Mouse (Mus musculus): ENCODE results near the gene Zfp217. TPM values are rescaled to one million over a fixed set of nuclear protein-coding genes. Genes with fewer than 3 reads are reported as not detected.
"Not testable (repeated sequence)": the region's sequence is repeated elsewhere in the genome, so short reads cannot be mapped to it uniquely, and the experiment has no call there.

Gene Zfp217
- 1.3 and 2.0 TPM in 2 replicates for polyA plus RNA-seq (2015; fragmentation: Nextera tagmentation; extraction: Ambion mirVana)

- Histone ChIP-seq H3K9ac (no peak within 1 kb of the TSS), H3K4me2 (no peak within 1 kb of the TSS), H3K4me1 (replicated peaks) (no peaks in the 10 kb centered on the region), H3K36me3 (no peaks in the 10 kb centered on the region), H3K9me3 (no peaks in the 10 kb centered on the region), H3K27ac (replicated peaks) (no peak within 1 kb of the TSS), H3K27me3 (peaks cover 4% of the 10 kb centered on the region; the same call in 1 of the 2 replicates), H3K4me3 (no peak within 1 kb of the TSS)
- WGBS = 75% methylated on average over 14 of the region's 14 CpGs
- no peak for ATAC-seq (ENCODE audit: low read depth)
Observed at GRCm38 (mm10) chr2:170147661-170148153, at the start of gene Zfp217. Gene Zfp217 (minus strand): TSS chr2:170148103.

- Histone ChIP-seq H3K9me3 (no peaks in the 10 kb centered on the region), H3K36me3 (no peaks in the 10 kb centered on the region), H3K4me1 (replicated peaks) (peaks cover 23% of the 10 kb centered on the region), H3K4me3 (no peak overlapping the region), H3K27ac (replicated peaks) (peak overlapping the region; percentile 52; the same call in 1 of the 2 replicates), H3K9ac (no peak overlapping the region), H3K4me2 (no peak overlapping the region), H3K27me3 (no peaks in the 10 kb centered on the region)
- 72% methylated on average over 13 of the region's 13 CpGs for WGBS
- 0 out of 2 replicates have a peak, but pooled peaks have one; percentile 32 for ATAC-seq (ENCODE audit: low read depth)
Observed at GRCm38 (mm10) chr2:170195542-170196089, 47.7 kb upstream of the Zfp217 start.

GRCm38 (mm10) chr2:170194845-170195244 is 46.9 kb upstream of the Zfp217 start:
- Histone ChIP-seq H3K27ac (replicated peaks) (no peak overlapping the region), H3K27me3 (no peaks in the 10 kb centered on the region), H3K9ac (no peak overlapping the region), H3K36me3 (no peaks in the 10 kb centered on the region), H3K9me3 (no peaks in the 10 kb centered on the region), H3K4me2 (no peak overlapping the region), H3K4me3 (no peak overlapping the region), H3K4me1 (replicated peaks) (peaks cover 23% of the 10 kb centered on the region)
- WGBS = 95% methylated on average over 12 of the region's 12 CpGs
- no peak for ATAC-seq (ENCODE audit: low read depth)

- Histone ChIP-seq H3K9me3 (no peaks in the 10 kb centered on the region), H3K36me3 (no peaks in the 10 kb centered on the region), H3K4me1 (replicated peaks) (peaks cover 23% of the 10 kb centered on the region), H3K27me3 (no peaks in the 10 kb centered on the region), H3K4me3 (peak overlapping the region; percentile 28), H3K4me2 (peak overlapping the region; percentile 52), H3K27ac (replicated peaks) (peak overlapping the region; percentile 54), H3K9ac (peak overlapping the region; percentile 61)
- no peak for ATAC-seq (ENCODE audit: low read depth)
- WGBS = 28% methylated on average over 6 of the region's 6 CpGs
Observed at GRCm38 (mm10) chr2:170193850-170194249, 45.9 kb upstream of the Zfp217 start.

GRCm38 (mm10) chr2:170193211-170193610 is 45.3 kb upstream of the Zfp217 start:
- H3K9ac ChIP-seq = peak overlapping the region; percentile 61
- H3K4me3 ChIP-seq = peak overlapping the region; percentile 28
- H3K9me3 ChIP-seq = no peaks in the 10 kb centered on the region
- peaks cover 23% of the 10 kb centered on the region for H3K4me1 ChIP-seq (replicated peaks)
- no peaks in the 10 kb centered on the region for H3K36me3 ChIP-seq
- WGBS = 3% methylated on average over 10 of the region's 10 CpGs
- H3K4me2 ChIP-seq = peak overlapping the region; percentile 52
- H3K27me3 ChIP-seq = no peaks in the 10 kb centered on the region
- ATAC-seq (ENCODE audit: low read depth) = no peak
- H3K27ac ChIP-seq (replicated peaks) = peak overlapping the region; percentile 54

GRCm38 (mm10) chr2:170192731-170193149 is 44.8 kb upstream of the Zfp217 start:
- peak overlapping the region; percentile 28; the same call in 1 of the 2 replicates for H3K4me3 ChIP-seq
- H3K9ac ChIP-seq = peak overlapping the region; percentile 61; the same call in 1 of the 2 replicates
- no peaks in the 10 kb centered on the region for H3K27me3 ChIP-seq
- H3K4me1 ChIP-seq (replicated peaks) = peaks cover 23% of the 10 kb centered on the region
- 33% methylated on average over 7 of the region's 7 CpGs for WGBS
- peak overlapping the region; percentile 52 for H3K4me2 ChIP-seq
- no peaks in the 10 kb centered on the region for H3K36me3 ChIP-seq
- peak overlapping the region; percentile 54 for H3K27ac ChIP-seq (replicated peaks)
- no peaks in the 10 kb centered on the region for H3K9me3 ChIP-seq
- peak; percentile 61; the same call in 1 of the 2 replicates for ATAC-seq (ENCODE audit: low read depth)

- H3K9me3 ChIP-seq = no peaks in the 10 kb centered on the region
- H3K4me3 ChIP-seq = no peak overlapping the region
- H3K4me1 ChIP-seq (replicated peaks) = peaks cover 18% of the 10 kb centered on the region
- WGBS = 92% methylated on average over 7 of the region's 7 CpGs
- H3K36me3 ChIP-seq = no peaks in the 10 kb centered on the region
- no peak overlapping the region for H3K27ac ChIP-seq (replicated peaks)
- H3K27me3 ChIP-seq = no peaks in the 10 kb centered on the region
- no peak overlapping the region for H3K4me2 ChIP-seq
- no peak for ATAC-seq (ENCODE audit: low read depth)
- no peak overlapping the region for H3K9ac ChIP-seq
Observed at GRCm38 (mm10) chr2:170188721-170189120, 40.8 kb upstream of the Zfp217 start.

- ATAC-seq (ENCODE audit: low read depth) = 0 out of 2 replicates have a peak, but pooled peaks have one; percentile 66
- peak overlapping the region; percentile 48; the same call in 1 of the 2 replicates for H3K4me3 ChIP-seq
- no peaks in the 10 kb centered on the region for H3K36me3 ChIP-seq
- WGBS = 75% methylated on average over 4 of the region's 4 CpGs
- H3K4me1 ChIP-seq (replicated peaks) = peaks cover 4% of the 10 kb centered on the region
- peak overlapping the region; percentile 61; the same call in 1 of the 2 replicates for H3K27ac ChIP-seq (replicated peaks)
- no peaks in the 10 kb centered on the region for H3K27me3 ChIP-seq
- no peaks in the 10 kb centered on the region for H3K9me3 ChIP-seq
- peak overlapping the region; percentile 76 for H3K9ac ChIP-seq
- H3K4me2 ChIP-seq = peak overlapping the region; percentile 63
Observed at GRCm38 (mm10) chr2:170185137-170185837, 37.4 kb upstream of the Zfp217 start.

- Histone ChIP-seq H3K4me1 (replicated peaks) (peaks cover 4% of the 10 kb centered on the region), H3K9ac (peak overlapping the region; percentile 76), H3K9me3 (no peaks in the 10 kb centered on the region), H3K27me3 (no peaks in the 10 kb centered on the region), H3K36me3 (no peaks in the 10 kb centered on the region), H3K27ac (replicated peaks) (peak overlapping the region; percentile 61), H3K4me3 (peak overlapping the region; percentile 48), H3K4me2 (peak overlapping the region; percentile 63)
- 2% methylated on average over 33 of the region's 33 CpGs for WGBS
- peak; percentile 90 for ATAC-seq (ENCODE audit: low read depth)
Observed at GRCm38 (mm10) chr2:170184175-170184983, 36.5 kb upstream of the Zfp217 start.

- Histone ChIP-seq H3K4me1 (replicated peaks) (peaks cover 4% of the 10 kb centered on the region), H3K4me3 (peak overlapping the region; percentile 48), H3K4me2 (peak overlapping the region; percentile 63), H3K27ac (replicated peaks) (no peak overlapping the region), H3K9ac (0 out of 2 replicates have a peak overlapping the region, but pooled peaks have one; percentile 76), H3K9me3 (no peaks in the 10 kb centered on the region), H3K36me3 (no peaks in the 10 kb centered on the region), H3K27me3 (no peaks in the 10 kb centered on the region)
- WGBS = 68% methylated on average over 4 of the region's 4 CpGs
- ATAC-seq (ENCODE audit: low read depth) = no peak
Observed at GRCm38 (mm10) chr2:170183851-170184174, 35.9 kb upstream of the Zfp217 start.

- H3K9ac ChIP-seq = no peak overlapping the region
- no peak overlapping the region for H3K4me2 ChIP-seq
- no peaks in the 10 kb centered on the region for H3K27me3 ChIP-seq
- H3K9me3 ChIP-seq = no peaks in the 10 kb centered on the region
- H3K4me1 ChIP-seq (replicated peaks) = peaks cover 12% of the 10 kb centered on the region
- no peaks in the 10 kb centered on the region for H3K36me3 ChIP-seq
- 72% methylated on average over 6 of the region's 6 CpGs for WGBS
- H3K4me3 ChIP-seq = no peak overlapping the region
- ATAC-seq (ENCODE audit: low read depth) = no peak
- no peak overlapping the region for H3K27ac ChIP-seq (replicated peaks)
Observed at GRCm38 (mm10) chr2:170181862-170182261, 34.0 kb upstream of the Zfp217 start.

GRCm38 (mm10) chr2:170180769-170181168 is 32.9 kb upstream of the Zfp217 start:
- H3K4me2 ChIP-seq; H3K4me3 ChIP-seq; H3K9ac ChIP-seq; H3K9me3 ChIP-seq; H3K36me3 ChIP-seq; H3K27ac ChIP-seq (replicated peaks); H3K27me3 ChIP-seq; ATAC-seq (ENCODE audit: low read depth): not testable (repeated sequence)
- H3K4me1 ChIP-seq (replicated peaks) = peaks cover 22% of the 10 kb centered on the region
- whole genome bisulfite sequencing = 92% methylated on average over 3 of the region's 3 CpGs

Data from neural tube, embryonic 13.5 days (tissue).